Mouse (Mus musculus): Measurements from ENCODE around the gene Tle1. TPM values are rescaled to one million over a fixed set of nuclear protein-coding genes. Genes with fewer than 3 reads are reported as not detected.

Tle1 gene
- polyA plus RNA-seq, 1 experiment from 2014 or later: 5.6 TPM

GRCm38 (mm10) chr4:72160102-72160511 lies 40.6 kb downstream of the Tle1 start:
- H3K27ac ChIP-seq: no peak overlapping the region
- DNase-seq (no peak), ATAC-seq (ENCODE audit: low read depth) (no peak)
- H3K36me3 ChIP-seq: peaks cover 12% of the 10 kb centered on the region
- H3K4me1 ChIP-seq (replicated peaks): peaks cover 13% of the 10 kb centered on the region
- H3K4me3 ChIP-seq (replicated peaks): no peak overlapping the region
- WGBS (ENCODE audit: insufficient replicate concordance): 84% methylated on average over 14 of the region's 14 CpGs
- H3K9me3 ChIP-seq (replicated peaks): no peaks in the 10 kb centered on the region
- H3K9ac ChIP-seq: no peak overlapping the region
- H3K4me2 ChIP-seq: no peak overlapping the region
- H3K27me3 ChIP-seq: no peaks in the 10 kb centered on the region

- H3K9me3 ChIP-seq (replicated peaks): no peaks in the 10 kb centered on the region
- peak; percentile 43; the same call in 1 of the 2 replicates for ATAC-seq (ENCODE audit: low read depth)
- H3K36me3 ChIP-seq: peaks cover 10% of the 10 kb centered on the region
- H3K4me1 ChIP-seq (replicated peaks): peaks cover 9% of the 10 kb centered on the region
- H3K27ac ChIP-seq: no peak overlapping the region
- H3K4me2 ChIP-seq: no peak overlapping the region
- H3K4me3 ChIP-seq (replicated peaks): no peak overlapping the region
- no peak overlapping the region for H3K9ac ChIP-seq
- WGBS (ENCODE audit: insufficient replicate concordance): 69% methylated on average over 10 of the region's 10 CpGs
- no peaks in the 10 kb centered on the region for H3K27me3 ChIP-seq
- DNase-seq: no peak
Measured at GRCm38 (mm10) chr4:72157931-72158371, 42.8 kb downstream of the Tle1 start.

GRCm38 (mm10) chr4:72150460-72151131 lies 50.1 kb downstream of the Tle1 start:
- no peak for ATAC-seq (ENCODE audit: low read depth)
- Histone ChIP-seq H3K36me3 (no peaks in the 10 kb centered on the region; the same call in 1 of the 2 replicates), H3K27me3 (no peaks in the 10 kb centered on the region), H3K4me3 (replicated peaks) (no peak overlapping the region), H3K9ac (no peak overlapping the region), H3K4me1 (replicated peaks) (peaks cover 6% of the 10 kb centered on the region; the same call in 1 of the 2 replicates), H3K9me3 (replicated peaks) (no peaks in the 10 kb centered on the region), H3K4me2 (no peak overlapping the region), H3K27ac (no peak overlapping the region)
- WGBS (ENCODE audit: insufficient replicate concordance): 67% methylated on average over 4 of the region's 4 CpGs
- no peak for DNase-seq

- H3K9ac ChIP-seq: no peak overlapping the region
- 90% methylated on average over 2 of the region's 2 CpGs for WGBS (ENCODE audit: insufficient replicate concordance)
- no peak overlapping the region for H3K27ac ChIP-seq
- no peaks in the 10 kb centered on the region for H3K9me3 ChIP-seq (replicated peaks)
- H3K4me2 ChIP-seq: no peak overlapping the region
- no peak for ATAC-seq (ENCODE audit: low read depth)
- no peaks in the 10 kb centered on the region for H3K27me3 ChIP-seq
- DNase-seq: no peak
- peaks cover 1% of the 10 kb centered on the region for H3K36me3 ChIP-seq
- no peaks in the 10 kb centered on the region; the same call in 1 of the 2 replicates for H3K4me1 ChIP-seq (replicated peaks)
- no peak overlapping the region for H3K4me3 ChIP-seq (replicated peaks)
Measured at GRCm38 (mm10) chr4:72146003-72146402, 54.7 kb downstream of the Tle1 start.

GRCm38 (mm10) chr4:72144541-72144940 lies 56.2 kb downstream of the Tle1 start:
- H3K4me2 ChIP-seq: no peak overlapping the region
- ATAC-seq (ENCODE audit: low read depth): no peak
- H3K4me1 ChIP-seq (replicated peaks): no peaks in the 10 kb centered on the region

GRCm38 (mm10) chr4:72140706-72141105 lies 60.0 kb downstream of the Tle1 start:
- H3K27me3 ChIP-seq: no peaks in the 10 kb centered on the region
- H3K9me3 ChIP-seq (replicated peaks): no peaks in the 10 kb centered on the region
- DNase-seq (no peak), ATAC-seq (ENCODE audit: low read depth) (no peak)
- WGBS (ENCODE audit: insufficient replicate concordance): 58% methylated on average over 3 of the region's 3 CpGs
- no peak overlapping the region for H3K4me2 ChIP-seq
- no peak overlapping the region for H3K4me3 ChIP-seq (replicated peaks)
- peaks cover 32% of the 10 kb centered on the region for H3K36me3 ChIP-seq
- no peak overlapping the region for H3K27ac ChIP-seq
- H3K9ac ChIP-seq: no peak overlapping the region
- H3K4me1 ChIP-seq (replicated peaks): no peaks in the 10 kb centered on the region

More at GRCm38 (mm10) chr4:72144541-72144940, 56.2 kb downstream of the Tle1 start:
- WGBS (ENCODE audit: insufficient replicate concordance): 82% methylated on average over 2 of the region's 2 CpGs
- DNase-seq: no peak
- Histone ChIP-seq H3K9ac (no peak overlapping the region), H3K36me3 (peaks cover 12% of the 10 kb centered on the region), H3K27me3 (no peaks in the 10 kb centered on the region), H3K27ac (no peak overlapping the region), H3K9me3 (replicated peaks) (no peaks in the 10 kb centered on the region), H3K4me3 (replicated peaks) (no peak overlapping the region)

- DNase-seq: no peak
Measured at GRCm38 (mm10) chr4:72139475-72140120, 61.1 kb downstream of the Tle1 start.

GRCm38 (mm10) chr4:72138264-72139080 lies 62.2 kb downstream of the Tle1 start:
- Histone ChIP-seq H3K27me3 (no peaks in the 10 kb centered on the region), H3K27ac (no peak overlapping the region), H3K4me3 (replicated peaks) (no peak overlapping the region), H3K9me3 (replicated peaks) (no peaks in the 10 kb centered on the region), H3K4me2 (no peak overlapping the region), H3K4me1 (replicated peaks) (no peaks in the 10 kb centered on the region), H3K9ac (no peak overlapping the region), H3K36me3 (peaks cover 48% of the 10 kb centered on the region)
- WGBS (ENCODE audit: insufficient replicate concordance): 74% methylated on average over 11 of the region's 11 CpGs
- no peak for ATAC-seq (ENCODE audit: low read depth)
- DNase-seq: no peak

More at GRCm38 (mm10) chr4:72139475-72140120, 61.1 kb downstream of the Tle1 start:
- no peak for ATAC-seq (ENCODE audit: low read depth)
- no peak overlapping the region for H3K4me2 ChIP-seq
- H3K27me3 ChIP-seq: no peaks in the 10 kb centered on the region
- H3K27ac ChIP-seq: no peak overlapping the region
- H3K9ac ChIP-seq: no peak overlapping the region
- WGBS (ENCODE audit: insufficient replicate concordance): 84% methylated on average over 11 of the region's 11 CpGs
- no peaks in the 10 kb centered on the region for H3K4me1 ChIP-seq (replicated peaks)
- H3K9me3 ChIP-seq (replicated peaks): no peaks in the 10 kb centered on the region
- H3K4me3 ChIP-seq (replicated peaks): no peak overlapping the region
- peaks cover 41% of the 10 kb centered on the region for H3K36me3 ChIP-seq

GRCm38 (mm10) chr4:72132646-72133045 lies 68.1 kb downstream of the Tle1 start:
- Histone ChIP-seq H3K4me3 (replicated peaks) (no peak overlapping the region), H3K9ac (no peak overlapping the region), H3K27ac (no peak overlapping the region), H3K4me1 (replicated peaks) (no peaks in the 10 kb centered on the region), H3K4me2 (no peak overlapping the region), H3K9me3 (replicated peaks) (no peaks in the 10 kb centered on the region), H3K27me3 (no peaks in the 10 kb centered on the region), H3K36me3 (peaks cover 30% of the 10 kb centered on the region)
- DNase-seq (no peak), ATAC-seq (ENCODE audit: low read depth) (no peak)
- WGBS (ENCODE audit: insufficient replicate concordance): 71% methylated on average over 3 of the region's 3 CpGs

GRCm38 (mm10) chr4:72127596-72127995 lies 73.1 kb downstream of the Tle1 start:
- H3K27me3 ChIP-seq: no peaks in the 10 kb centered on the region
- no peak overlapping the region for H3K4me3 ChIP-seq (replicated peaks)
- H3K36me3 ChIP-seq: peaks cover 32% of the 10 kb centered on the region
- H3K9me3 ChIP-seq (replicated peaks): no peaks in the 10 kb centered on the region
- H3K27ac ChIP-seq: no peak overlapping the region
- ATAC-seq (ENCODE audit: low read depth) (no peak), DNase-seq (no peak)
- H3K4me1 ChIP-seq (replicated peaks): peaks cover 3% of the 10 kb centered on the region; the same call in 1 of the 2 replicates
- H3K4me2 ChIP-seq: no peak overlapping the region
- H3K9ac ChIP-seq: no peak overlapping the region
- WGBS (ENCODE audit: insufficient replicate concordance): 68% methylated on average over 2 of the region's 2 CpGs

- Histone ChIP-seq H3K36me3 (peaks cover 41% of the 10 kb centered on the region), H3K4me1 (replicated peaks) (peaks cover 8% of the 10 kb centered on the region), H3K9me3 (replicated peaks) (no peaks in the 10 kb centered on the region), H3K4me2 (no peak overlapping the region), H3K27me3 (no peaks in the 10 kb centered on the region), H3K9ac (no peak overlapping the region), H3K27ac (no peak overlapping the region), H3K4me3 (replicated peaks) (no peak overlapping the region)
- ATAC-seq (ENCODE audit: low read depth) (no peak), DNase-seq (no peak)
- WGBS (ENCODE audit: insufficient replicate concordance): 77% methylated on average over 5 of the region's 5 CpGs
Measured at GRCm38 (mm10) chr4:72124790-72125189, 75.9 kb downstream of the Tle1 start.

Data from liver, embryonic 13.5 days (tissue).